Mouse (Mus musculus): ENCODE data around the gene Bcl3. TPM values are rescaled to one million over a fixed set of nuclear protein-coding genes. Genes with fewer than 3 reads are reported as not detected.
A peak's percentile ranks its signal among the peaks of the same experiment; 100 is the strongest.

The Bcl3 gene
- total RNA-seq, 1 experiment from 2014 or later, result 16.6 TPM

DNA sequence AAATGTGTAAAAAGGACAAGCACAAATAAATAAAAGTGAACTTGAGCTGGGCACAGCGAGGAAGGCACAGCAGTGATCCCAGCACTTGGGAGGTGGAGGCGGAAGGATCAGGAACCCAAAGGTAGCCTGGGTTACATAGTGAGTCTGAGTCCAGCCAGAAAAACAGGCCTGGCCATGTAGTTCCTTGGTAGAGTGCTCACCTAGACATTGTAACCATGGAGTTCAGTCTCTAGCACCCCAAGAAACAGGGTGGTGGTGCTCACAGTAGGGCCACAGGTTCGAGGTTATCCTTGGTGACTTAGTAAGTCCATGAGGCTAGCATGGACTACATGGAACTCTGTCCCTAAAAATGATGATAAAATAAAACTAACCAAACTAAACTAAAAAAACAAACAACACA lies 18.4 kb upstream of the Bcl3 start:
- ATAC-seq (replicated peaks; ENCODE audit: insufficient number of reproducible peaks, low FRiP score, low TSS enrichment, poor library complexity, severe bottlenecking), result no peak

GRCm38 (mm10) chr7:19840371-19840770 lies 17.8 kb upstream of the Bcl3 start:
- no peak for ATAC-seq (replicated peaks; ENCODE audit: insufficient number of reproducible peaks, low FRiP score, low TSS enrichment, poor library complexity, severe bottlenecking)

DNA sequence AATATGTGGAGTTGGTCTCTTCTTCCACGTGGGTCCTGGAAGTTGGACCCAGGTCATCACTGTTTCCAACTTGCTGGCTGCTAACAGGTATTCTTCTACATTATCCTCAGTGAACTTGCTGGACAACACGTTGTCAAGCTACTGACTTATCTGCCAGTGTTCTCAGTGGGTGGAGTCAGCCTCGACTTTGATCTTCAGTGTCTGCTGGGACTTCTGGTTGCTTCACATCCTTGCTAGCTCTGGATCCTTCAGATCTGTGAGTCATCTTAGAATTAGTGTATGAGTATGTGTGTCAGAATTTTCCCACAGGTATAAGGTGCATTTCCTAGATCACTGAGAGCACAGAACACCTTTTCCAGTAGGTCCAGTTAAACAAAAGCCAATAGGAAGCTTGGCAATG lies 14.3 kb upstream of the Bcl3 start:
- no peak for ATAC-seq (replicated peaks; ENCODE audit: insufficient number of reproducible peaks, low FRiP score, low TSS enrichment, poor library complexity, severe bottlenecking)

- no peak for ATAC-seq (replicated peaks; ENCODE audit: insufficient number of reproducible peaks, low FRiP score, low TSS enrichment, poor library complexity, severe bottlenecking)
These were observed 11.5 kb upstream of the Bcl3 start for GRCm38 (mm10) chr7:19834055-19834454.

- ATAC-seq (replicated peaks; ENCODE audit: insufficient number of reproducible peaks, low FRiP score, low TSS enrichment, poor library complexity, severe bottlenecking), result peak; percentile 62
These were observed 9.3 kb upstream of the Bcl3 start for GRCm38 (mm10) chr7:19831837-19832236.

- peak; percentile 93 for ATAC-seq (replicated peaks; ENCODE audit: insufficient number of reproducible peaks, low FRiP score, low TSS enrichment, poor library complexity, severe bottlenecking)
These were observed 8.1 kb upstream of the Bcl3 start for GRCm38 (mm10) chr7:19830682-19831156.

DNA sequence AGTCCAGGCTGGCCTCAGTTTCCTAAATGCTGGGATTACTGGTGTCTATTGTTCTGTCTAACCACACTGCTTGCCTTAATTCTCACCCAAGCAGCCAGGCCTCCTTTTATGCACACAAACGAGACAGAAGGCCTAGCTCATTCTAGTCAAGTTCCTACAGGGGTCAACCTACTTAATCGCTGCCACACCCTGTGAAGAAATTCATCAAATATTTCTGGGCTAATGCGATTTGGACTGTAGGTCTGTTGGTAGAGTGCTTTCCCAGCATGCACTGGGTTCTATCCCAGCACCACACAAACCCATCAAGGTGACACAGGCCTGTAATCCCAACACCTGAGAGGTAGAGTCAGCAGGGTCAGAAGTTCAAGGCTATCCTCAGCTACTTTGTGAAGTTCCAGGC lies 7.1 kb upstream of the Bcl3 start:
- ATAC-seq (replicated peaks; ENCODE audit: insufficient number of reproducible peaks, low FRiP score, low TSS enrichment, poor library complexity, severe bottlenecking), result no peak

- no peak for ATAC-seq (replicated peaks; ENCODE audit: insufficient number of reproducible peaks, low FRiP score, low TSS enrichment, poor library complexity, severe bottlenecking)
These were observed 4.2 kb upstream of the Bcl3 start for GRCm38 (mm10) chr7:19826756-19827155.

GRCm38 (mm10) chr7:19824182-19824973 lies 1.8 kb upstream of the Bcl3 start:
- ATAC-seq (replicated peaks; ENCODE audit: insufficient number of reproducible peaks, low FRiP score, low TSS enrichment, poor library complexity, severe bottlenecking), result peak; percentile 70

DNA sequence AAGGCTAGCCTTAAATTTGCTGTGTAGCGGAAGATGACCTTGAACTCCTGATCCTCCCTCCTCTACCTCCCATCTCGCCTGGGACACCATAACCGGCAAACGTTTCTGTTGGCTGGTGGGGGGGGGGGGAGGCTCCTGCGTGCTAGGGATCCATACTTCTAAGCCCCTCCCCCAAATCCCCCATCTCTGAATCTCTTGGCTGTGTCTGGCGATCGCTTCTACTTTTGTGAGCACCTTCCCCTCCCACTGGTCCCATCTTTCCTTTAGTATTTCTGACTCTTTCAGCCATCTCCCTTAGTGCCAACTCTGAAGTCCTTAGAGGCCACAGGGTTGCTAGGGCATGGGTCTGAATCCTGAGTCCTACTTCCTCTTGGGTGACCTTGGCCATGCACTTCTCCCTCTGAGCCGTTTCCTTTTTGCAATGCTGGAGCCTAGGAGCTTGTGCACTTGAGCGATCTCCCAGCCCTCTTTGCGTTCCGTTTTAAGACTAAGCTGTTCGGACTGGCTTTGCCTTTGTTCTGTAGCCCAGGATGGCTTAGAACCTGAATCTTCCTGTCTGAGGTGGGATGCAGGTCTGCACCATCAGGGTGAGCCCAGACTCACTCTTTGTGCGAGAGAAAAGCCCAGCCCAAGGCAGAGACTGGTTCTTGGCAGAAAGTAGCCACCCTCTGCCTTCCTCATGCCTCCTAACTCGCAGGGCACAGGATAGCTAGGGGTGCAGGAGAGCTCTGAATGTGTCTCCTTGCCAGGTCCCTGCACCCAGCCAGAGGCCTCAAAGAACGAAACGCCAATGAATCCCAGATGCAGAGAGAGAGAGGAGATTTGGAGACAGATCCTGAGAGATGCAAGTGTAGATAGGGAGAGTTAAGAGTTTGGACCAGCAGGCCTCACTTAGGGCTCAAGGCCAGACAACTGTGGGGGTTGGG lies 949 bp upstream of the Bcl3 start:
- peak; percentile 77 for ATAC-seq (replicated peaks; ENCODE audit: insufficient number of reproducible peaks, low FRiP score, low TSS enrichment, poor library complexity, severe bottlenecking)

DNA sequence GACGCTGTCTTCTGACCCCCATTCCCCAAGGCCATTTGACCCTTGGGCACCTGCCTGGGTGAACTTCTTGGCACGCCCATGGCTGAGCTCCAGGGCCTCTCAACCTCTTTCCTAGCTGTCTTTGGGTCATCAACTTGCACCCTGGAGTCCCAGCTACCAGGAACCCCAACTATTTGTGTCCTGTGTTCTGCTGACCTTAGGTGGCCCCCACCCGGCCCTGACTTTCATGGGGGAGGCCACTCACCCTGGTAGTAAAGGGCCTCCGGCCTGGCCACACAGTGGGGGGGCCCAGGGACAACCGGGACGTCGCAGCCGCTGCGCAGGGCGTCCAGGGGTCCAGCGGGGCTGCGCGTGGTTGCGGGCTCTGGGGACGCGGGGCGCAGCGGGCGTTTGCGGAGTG lies 377 bp downstream of the Bcl3 start:
- ATAC-seq (replicated peaks; ENCODE audit: insufficient number of reproducible peaks, low FRiP score, low TSS enrichment, poor library complexity, severe bottlenecking), result no peak

DNA sequence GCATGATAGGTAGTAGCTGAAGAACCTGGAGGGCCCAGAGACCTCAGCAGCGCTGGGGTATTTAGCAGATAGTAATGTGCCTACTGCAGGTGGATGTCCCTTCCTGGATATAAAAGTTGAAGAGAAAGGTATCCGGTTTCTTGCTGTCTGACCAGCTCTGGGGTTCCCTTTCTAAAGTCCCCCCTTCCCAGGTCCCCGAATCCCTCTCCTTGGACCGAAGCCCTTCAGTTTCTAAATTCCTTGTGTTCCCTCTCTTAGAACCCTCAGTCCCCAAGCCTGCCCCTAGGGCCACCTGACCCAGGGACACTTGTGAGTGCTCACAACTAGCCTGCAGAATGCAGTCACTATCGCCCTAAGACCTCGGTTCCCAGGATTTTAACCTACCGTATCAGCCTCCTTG lies 937 bp downstream of the Bcl3 start:
- no peak for ATAC-seq (replicated peaks; ENCODE audit: insufficient number of reproducible peaks, low FRiP score, low TSS enrichment, poor library complexity, severe bottlenecking)

DNA sequence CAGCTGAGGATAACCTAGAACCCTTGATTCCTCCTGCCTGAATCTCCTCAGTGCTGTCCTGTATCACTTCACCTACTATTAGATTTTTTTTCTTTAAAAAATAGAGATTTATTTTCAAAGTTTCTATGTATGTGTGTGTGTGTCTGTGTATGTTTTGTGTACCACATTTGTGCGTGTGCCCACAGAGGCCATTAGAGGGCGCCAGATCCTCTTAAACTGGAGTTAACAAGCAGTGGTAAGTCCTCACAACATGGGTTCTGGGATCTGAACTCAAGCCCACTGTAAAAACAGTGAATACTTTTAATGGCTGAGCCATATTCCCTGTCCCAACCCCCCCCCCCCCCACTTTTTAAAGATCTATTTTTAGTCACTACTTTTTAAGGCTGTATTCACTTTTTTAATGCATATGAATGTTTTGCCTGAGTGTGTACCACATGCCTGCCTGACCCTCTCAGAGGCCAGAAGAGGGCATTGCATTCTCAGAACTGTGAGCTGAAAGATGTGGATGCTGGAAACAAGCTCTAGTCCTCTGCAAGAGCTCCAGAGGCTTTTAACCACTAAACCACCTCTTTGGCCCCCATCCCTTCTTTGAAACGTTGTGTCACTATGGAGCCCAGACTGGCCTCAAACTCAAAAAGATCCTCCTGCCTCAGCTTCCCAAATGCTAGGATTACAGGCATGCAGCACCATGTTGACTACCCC lies 2.1 kb downstream of the Bcl3 start:
- ATAC-seq (replicated peaks; ENCODE audit: insufficient number of reproducible peaks, low FRiP score, low TSS enrichment, poor library complexity, severe bottlenecking), result no peak

DNA sequence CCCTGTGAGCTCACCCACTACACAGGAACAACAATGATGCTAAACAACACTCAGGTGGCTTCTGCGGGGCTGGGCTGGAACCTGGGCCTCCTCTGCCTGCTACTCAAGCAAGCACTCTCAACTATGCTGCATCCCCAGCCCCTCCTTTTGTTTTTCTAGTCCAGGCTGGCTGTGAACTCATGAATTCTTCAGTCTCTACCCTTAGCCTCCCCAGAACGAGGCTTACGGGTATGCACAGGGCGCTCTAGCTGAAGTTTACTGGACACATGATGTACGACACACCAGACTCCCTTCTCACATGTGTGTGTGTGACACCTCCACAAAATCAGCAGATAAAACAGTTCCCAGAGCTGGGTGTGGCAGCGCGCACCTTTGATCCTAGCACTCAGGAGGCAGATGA lies 3.7 kb downstream of the Bcl3 start:
- ATAC-seq (replicated peaks; ENCODE audit: insufficient number of reproducible peaks, low FRiP score, low TSS enrichment, poor library complexity, severe bottlenecking), result no peak

- no peak for ATAC-seq (replicated peaks; ENCODE audit: insufficient number of reproducible peaks, low FRiP score, low TSS enrichment, poor library complexity, severe bottlenecking)
These were observed 4.1 kb downstream of the Bcl3 start for GRCm38 (mm10) chr7:19818440-19818839.

GRCm38 (mm10) chr7:19817382-19818105 lies 5.0 kb downstream of the Bcl3 start:
- ATAC-seq (replicated peaks; ENCODE audit: insufficient number of reproducible peaks, low FRiP score, low TSS enrichment, poor library complexity, severe bottlenecking), result peak; percentile 83

DNA sequence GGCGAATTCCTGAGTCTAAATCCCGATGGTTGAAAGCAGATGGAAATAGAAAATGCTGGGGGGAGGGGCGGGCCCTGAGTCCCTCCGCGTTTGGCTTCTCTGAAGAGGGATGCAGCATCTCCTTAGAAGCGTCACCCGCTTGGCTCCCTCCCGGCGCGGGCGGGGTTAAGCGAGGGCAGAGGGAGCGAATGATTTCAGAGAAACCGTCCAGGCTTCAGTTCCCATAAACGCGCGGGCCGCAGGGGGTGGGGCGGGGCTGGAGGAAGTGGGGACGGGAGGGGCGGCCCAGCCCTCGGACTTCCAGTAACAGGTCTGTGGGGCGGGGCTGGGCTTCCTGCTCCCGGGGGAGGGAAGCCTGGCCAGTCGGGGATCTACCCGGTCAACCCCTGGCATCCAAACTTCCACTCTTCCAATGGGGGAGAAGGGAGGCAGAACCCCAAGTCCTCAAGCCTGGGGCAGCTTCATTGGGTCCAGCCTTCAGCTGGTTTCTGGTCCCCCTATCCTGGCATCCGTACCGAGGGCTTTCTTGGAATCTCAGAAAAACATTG lies 6.3 kb downstream of the Bcl3 start:
- peak; percentile 60 for ATAC-seq (replicated peaks; ENCODE audit: insufficient number of reproducible peaks, low FRiP score, low TSS enrichment, poor library complexity, severe bottlenecking)
